Mouse (Mus musculus) stomach, postnatal 0 days (tissue): ENCODE results near the gene Ip6k3.

Source experiments
- CTCF ChIP-seq: IDR thresholded peaks from 2 replicates; pipeline ENCODE4 v1.5.1; 2016; ENCODE audit warnings: antibody characterized with exemption, low read depth, mild to moderate bottlenecking, moderate library complexity
- EP300 ChIP-seq: optimal IDR thresholded peaks from 2 replicates; pipeline ENCODE3; 2016; ENCODE audit warnings: antibody characterized with exemption

- TF ChIP-seq CTCF: no peak
- no peak for TF ChIP-seq EP300
These were observed 9.2 kb upstream of the Ip6k3 start for GRCm38 (mm10) chr17:27176754-27177153.
